Mouse (Mus musculus): ENCODE measurements around the gene Dera. TPM values are rescaled to one million over a fixed set of nuclear protein-coding genes. Genes with fewer than 3 reads are reported as not detected.

Gene Dera
- total and polyA plus RNA-seq, 3 experiments = 59.5 to 80.6 (median 78.0) TPM

- H3K9ac ChIP-seq (ENCODE audit: insufficient read depth, low read depth) = no peak overlapping the region
- DNase-seq (ENCODE audit: extremely low read depth) = no peak
- dilution Hi-C loops (cut with MboI; ENCODE audit: extremely low pct_ligation_motif_present, extremely low pct_unique_long_range_greater_than_20kb, low sequenced_read_pairs) = no loop called here
- H3K9me3 ChIP-seq (replicated peaks; ENCODE audit: low read length) = no peaks in the 10 kb centered on the region
- H3K4me1 ChIP-seq (ENCODE audit: control insufficient read depth in 1 of 2, insufficient read depth in 2 of 2) = peaks cover 2 to 27% of the 10 kb centered on the region in 2 experiments; a peak in 3 of 4 replicates
- no peaks in the 10 kb centered on the region for H3K79me2 ChIP-seq (replicated peaks; ENCODE audit: control insufficient read depth, extremely low read depth, insufficient read depth, poor library complexity, severe bottlenecking)
- in situ Hi-C loops (cut with MboI; ENCODE audit: low pct_ligation_motif_present, low pct_unique_long_range_greater_than_20kb, low sequenced_read_pairs) = loop anchor here (25.0 kb wide), 1 partner anchor 385 kb away; no protein-coding TSS in a partner anchor
- peaks cover 10 to 39% of the 10 kb centered on the region in 2 experiments for H3K36me3 ChIP-seq (replicated peaks in 1 of 2; ENCODE audit: control insufficient read depth in 1 of 2, insufficient read depth in 1 of 2, low read length in 1 of 2)
- no peak overlapping the region for H3K4me3 ChIP-seq (replicated peaks in 1 of 3; ENCODE audit: low read depth in 2 of 3, low read length in 2 of 3, poor library complexity in 1 of 3)
- no peak overlapping the region for H3K4me2 ChIP-seq (ENCODE audit: insufficient read depth, low read depth, poor library complexity, severe bottlenecking)
- H3K27me3 ChIP-seq (replicated peaks) = no peaks in the 10 kb centered on the region
- H3K27ac ChIP-seq (ENCODE audit: insufficient read depth, low read depth) = no peak overlapping the region
- TF ChIP-seq POLR2AphosphoS2 (IDR thresholded peaks at IDR 0.05; ENCODE audit: low read depth, low read length) = no peak
- TF ChIP-seq ZNF384 (IDR thresholded peaks at IDR 0.05; ENCODE audit: low read depth, low read length) = no peak
- no peak for TF ChIP-seq HCFC1 (IDR thresholded peaks at IDR 0.05; ENCODE audit: low read depth, low read length)
- no peak for TF ChIP-seq CHD1 (IDR thresholded peaks at IDR 0.05; ENCODE audit: low read depth, low read length)
- TF ChIP-seq USF1 (IDR thresholded peaks at IDR 0.05; ENCODE audit: low read depth, low read length) = no peak
- TF ChIP-seq IRF4 (IDR thresholded peaks at IDR 0.05; ENCODE audit: low read depth, low read length) = no peak
- TF ChIP-seq MEF2A (IDR thresholded peaks at IDR 0.05; ENCODE audit: borderline replicate concordance, low read depth, low read length) = no peak
- no peak for TF ChIP-seq PAX5 (IDR thresholded peaks at IDR 0.05; ENCODE audit: low read length)
- TF ChIP-seq NELFE (IDR thresholded peaks at IDR 0.05; ENCODE audit: low read depth, low read length) = no peak
- no peak for TF ChIP-seq POLR2A (IDR thresholded peaks at IDR 0.05; ENCODE audit: low read depth, low read length)
- no peak for TF ChIP-seq GABPA (IDR thresholded peaks at IDR 0.05; ENCODE audit: insufficient replicate concordance, low read depth, low read length)
- TF ChIP-seq UBTF (IDR thresholded peaks at IDR 0.05; ENCODE audit: low read depth, low read length) = no peak
- TF ChIP-seq ELF1 (IDR thresholded peaks at IDR 0.05; ENCODE audit: low read depth, low read length) = no peak
- TF ChIP-seq NRF1 (IDR thresholded peaks at IDR 0.05; ENCODE audit: low read depth, low read length) = no peak
- TF ChIP-seq TBP (conservative IDR thresholded peaks at IDR 0.05; ENCODE audit: low read depth, low read length) = no peak
- TF ChIP-seq RAD21 (IDR thresholded peaks at IDR 0.05; ENCODE audit: low read depth, low read length) = no peak
- no peak for TF ChIP-seq TCF12 (IDR thresholded peaks at IDR 0.05; ENCODE audit: low read depth, low read length)
- no peak for TF ChIP-seq SMC3 (IDR thresholded peaks at IDR 0.05; ENCODE audit: low read depth, low read length)
Measured at GRCm38 (mm10) chr6:137776981-137777380, 22.6 kb downstream of the Dera start.

GRCm38 (mm10) chr6:137783899-137784637, 29.7 kb downstream of the Dera start:
- Histone ChIP-seq H3K4me1 (ENCODE audit: control insufficient read depth in 1 of 2, insufficient read depth in 2 of 2) (peaks cover 0 to 5% of the 10 kb centered on the region in 2 experiments; a peak in 1 of 4 replicates), H3K4me3 (replicated peaks in 1 of 3; ENCODE audit: low read depth in 2 of 3, low read length in 2 of 3, poor library complexity in 1 of 3) (no peak overlapping the region), H3K79me2 (replicated peaks; ENCODE audit: control insufficient read depth, extremely low read depth, insufficient read depth, poor library complexity, severe bottlenecking) (no peaks in the 10 kb centered on the region), H3K27me3 (replicated peaks) (no peaks in the 10 kb centered on the region), H3K4me2 (ENCODE audit: insufficient read depth, low read depth, poor library complexity, severe bottlenecking) (no peak overlapping the region), H3K9ac (ENCODE audit: insufficient read depth, low read depth) (no peak overlapping the region), H3K36me3 (replicated peaks in 1 of 2; ENCODE audit: control insufficient read depth in 1 of 2, insufficient read depth in 1 of 2, low read length in 1 of 2) (peaks cover 27 to 79% of the 10 kb centered on the region in 2 experiments), H3K27ac (ENCODE audit: insufficient read depth, low read depth) (no peak overlapping the region), H3K9me3 (replicated peaks; ENCODE audit: low read length) (no peaks in the 10 kb centered on the region)
- DNase-seq (ENCODE audit: extremely low read depth) = no peak
- dilution Hi-C loops (cut with MboI; ENCODE audit: extremely low pct_ligation_motif_present, extremely low pct_unique_long_range_greater_than_20kb, low sequenced_read_pairs) (no loop called here), in situ Hi-C loops (cut with MboI; ENCODE audit: low pct_ligation_motif_present, low pct_unique_long_range_greater_than_20kb, low sequenced_read_pairs) (loop anchor here (25.0 kb wide), 1 partner anchor 378 kb away; no protein-coding TSS in a partner anchor)
- TF ChIP-seq IRF4 (IDR thresholded peaks at IDR 0.05; ENCODE audit: low read depth, low read length) (no peak), CHD2 (IDR thresholded peaks at IDR 0.05; ENCODE audit: low read length) (no peak)
